Mouse (Mus musculus) brain, embryonic 14.5 days (tissue): Measurements from ENCODE around the gene Rnd1.

Source experiments
- CTCF ChIP-seq: fragments of 200-500 bp; IDR thresholded peaks from 2 replicates; pipeline ENCODE4 v1.5.1; 2012; ENCODE audit warnings: inconsistent platforms, mild to moderate bottlenecking, moderate library complexity, borderline replicate concordance; ENCODE audit not compliant: insufficient read depth, insufficient read length; ENCODE audit errors: extremely low read depth
- POLR2A ChIP-seq: fragments of 200-500 bp; IDR thresholded peaks from 2 replicates; pipeline ENCODE4 v1.6.1; 2012; ENCODE audit warnings: mild to moderate bottlenecking, inconsistent platforms, borderline replicate concordance; ENCODE audit not compliant: poor library complexity, insufficient read depth, insufficient read length, severe bottlenecking; ENCODE audit errors: extremely low read depth

DNA sequence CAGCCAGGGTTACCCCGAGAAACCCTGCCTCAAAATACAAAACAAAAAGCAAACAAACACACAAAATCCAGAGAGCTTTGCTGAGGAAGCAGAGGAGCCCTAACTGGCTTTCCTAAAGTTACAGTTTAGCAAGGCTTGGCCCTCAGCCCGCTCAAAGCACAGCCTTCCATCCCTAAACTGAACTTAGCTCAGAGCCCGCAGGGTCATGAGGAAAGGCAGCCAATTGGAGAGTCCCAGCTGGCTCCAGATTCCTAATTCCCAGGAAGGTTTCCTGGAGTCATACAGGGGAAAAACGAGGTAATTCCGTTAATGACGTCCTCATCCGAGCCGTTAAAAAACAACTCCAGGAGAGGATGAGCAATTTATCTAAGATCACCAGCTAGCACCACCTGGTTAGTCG lies 18.5 kb upstream of the Rnd1 start:
- no peak for TF ChIP-seq POLR2A
- TF ChIP-seq CTCF: no peak
